Mouse (Mus musculus) midbrain, postnatal 0 days (tissue): ENCODE measurements at regions not wholly inside any gene's neighbourhood (a gene's known extent, or its start where the extent isn't known, plus 50 kb on each side); places are given as distances from the start of the nearest gene placed in this dataset.

ENCODE experiments used
- ATAC-seq: fragments of 200-750 bp; cut with Nextera tagmentation; 2 replicates; pipeline ENCODE4 v1.8.0; 2017; ENCODE audit warnings: moderate number of reproducible peaks, mild to moderate bottlenecking, moderate TSS enrichment, moderate library complexity; ENCODE audit not compliant: low FRiP score
- DNase-seq: peaks from one replicate; pipeline ENCODE4 v3.0.0-alpha.2; 2015; ENCODE audit warnings: low spot score
- H3K27ac ChIP-seq: fragments of 300-500 bp; sonication (generic); 2 replicates; pipeline ENCODE4 v1.5.1; 2014; ENCODE audit warnings: low read depth, mild to moderate bottlenecking, low read length, mixed read lengths
- H3K27me3 ChIP-seq: fragments of 300-500 bp; sonication (generic); 2 replicates; pipeline ENCODE4 v1.6.1; 2014; ENCODE audit warnings: low read length, control low read depth, mixed read lengths; ENCODE audit not compliant: insufficient read depth
- H3K36me3 ChIP-seq: fragments of 300-500 bp; sonication (generic); 2 replicates; pipeline ENCODE4 v1.6.1; 2014; ENCODE audit warnings: low read length, control low read depth, mixed read lengths; ENCODE audit not compliant: insufficient read depth
- H3K4me1 ChIP-seq: fragments of 300-500 bp; sonication (generic); 2 replicates; pipeline ENCODE4 v1.6.1; 2014; ENCODE audit warnings: mild to moderate bottlenecking, control low read depth, antibody characterized with exemption, low read length, mixed read lengths; ENCODE audit not compliant: insufficient read depth
- H3K4me2 ChIP-seq: fragments of 300-500 bp; sonication (generic); 2 replicates; pipeline ENCODE4 v1.6.1; 2014; ENCODE audit warnings: low read depth, mild to moderate bottlenecking, low read length, mixed read lengths; ENCODE audit not compliant: poor library complexity, severe bottlenecking
- H3K4me3 ChIP-seq: fragments of 300-500 bp; sonication (generic); 2 replicates; pipeline ENCODE4 v1.5.1; 2014; ENCODE audit warnings: low read depth, mild to moderate bottlenecking, low read length, moderate library complexity
- H3K9ac ChIP-seq: fragments of 300-500 bp; sonication (generic); replicated peaks from 2 replicates; pipeline ENCODE4 v1.6.1; 2014; ENCODE audit warnings: mild to moderate bottlenecking, low read length, moderate library complexity, mixed read lengths; ENCODE audit not compliant: poor library complexity, severe bottlenecking
- H3K9me3 ChIP-seq: fragments of 300-500 bp; sonication (generic); 2 replicates; pipeline ENCODE4 v1.6.1; 2016; ENCODE audit warnings: low read length, control low read depth
- CTCF ChIP-seq: IDR thresholded peaks from 2 replicates; pipeline ENCODE4 v1.5.1; 2016; ENCODE audit warnings: antibody characterized with exemption, mild to moderate bottlenecking
- WGBS: fragments of 180-500 bp; shearing (Covaris S2); extraction: QIAGEN DNeasy Blood & Tissue Kit; methylation state at CpG from one replicate; pipeline ENCODE4 v1.1.7; 2014; 5-methylcytosine and 5-hydroxymethylcytosine counted together

- Histone ChIP-seq H3K4me3 (no peak overlapping the region), H3K9ac (no peak overlapping the region), H3K4me1 (no peaks in the 10 kb centered on the region), H3K27ac (no peak overlapping the region), H3K4me2 (no peak overlapping the region), H3K36me3 (no peaks in the 10 kb centered on the region), H3K9me3 (no peaks in the 10 kb centered on the region), H3K27me3 (no peaks in the 10 kb centered on the region)
- ATAC-seq (no peak), DNase-seq (peak; percentile 49)
- no peak for TF ChIP-seq CTCF
- 28% methylated on average over 2 of the region's 2 CpGs for WGBS
These were observed 2114.4 kb downstream of the Pcdh9 start for GRCm38 (mm10) chr14:91776126-91776525.
